Mouse (Mus musculus): ENCODE data around the gene Krtcap3.

The Krtcap3 gene

GRCm38 (mm10) chr5:31253806-31254205, 2.3 kb downstream of the Krtcap3 start:
- DNase-seq, result no peak

DNA sequence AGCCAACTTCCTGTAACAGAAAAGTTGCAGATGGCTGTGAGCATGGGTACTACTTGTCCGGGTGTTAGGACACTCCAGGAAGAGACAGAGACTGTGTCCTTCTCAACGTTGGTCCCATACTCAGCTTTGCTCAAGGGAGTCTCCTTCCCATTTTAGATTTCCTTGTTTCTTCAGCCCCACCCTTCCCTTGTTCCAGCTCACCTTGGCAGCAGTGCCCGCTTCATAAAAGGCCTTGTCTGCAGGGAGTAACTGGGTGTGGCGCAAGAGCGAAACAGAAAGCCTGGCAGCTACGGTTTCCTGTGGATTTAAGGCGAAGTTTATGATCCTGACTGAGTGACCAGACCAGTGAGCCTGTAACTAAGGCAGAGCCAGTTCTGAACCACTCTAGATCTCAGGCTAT, 3.0 kb downstream of the Krtcap3 start:
- peak; percentile 53 to 70 for DNase-seq

- no peak for DNase-seq
Measured at GRCm38 (mm10) chr5:31254901-31255300, 3.4 kb downstream of the Krtcap3 start.

GRCm38 (mm10) chr5:31255381-31255780, 3.9 kb downstream of the Krtcap3 start:
- DNase-seq, result no peak

DNA sequence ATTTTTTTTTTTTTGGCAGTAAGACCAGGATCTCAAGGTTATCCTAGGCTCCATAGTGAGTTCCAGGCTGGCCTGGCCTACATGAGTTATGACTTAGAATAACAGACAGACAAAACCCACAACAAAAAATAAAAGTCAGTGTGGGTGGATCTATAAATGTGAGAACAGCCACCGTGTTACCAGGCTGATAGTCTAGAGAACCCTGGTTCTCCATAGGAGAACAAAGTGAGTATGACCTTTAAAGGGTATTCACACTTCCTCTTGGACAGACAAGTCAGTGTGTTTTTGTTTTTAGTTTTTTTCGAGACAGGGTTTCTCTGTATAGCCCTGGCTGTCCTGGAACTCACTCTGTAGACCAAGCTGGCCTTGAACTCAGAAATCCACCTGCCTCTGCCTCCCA, 4.5 kb downstream of the Krtcap3 start:
- no peak for DNase-seq

GRCm38 (mm10) chr5:31257616-31258015, 6.1 kb downstream of the Krtcap3 start:
- DNase-seq, result no peak

DNA sequence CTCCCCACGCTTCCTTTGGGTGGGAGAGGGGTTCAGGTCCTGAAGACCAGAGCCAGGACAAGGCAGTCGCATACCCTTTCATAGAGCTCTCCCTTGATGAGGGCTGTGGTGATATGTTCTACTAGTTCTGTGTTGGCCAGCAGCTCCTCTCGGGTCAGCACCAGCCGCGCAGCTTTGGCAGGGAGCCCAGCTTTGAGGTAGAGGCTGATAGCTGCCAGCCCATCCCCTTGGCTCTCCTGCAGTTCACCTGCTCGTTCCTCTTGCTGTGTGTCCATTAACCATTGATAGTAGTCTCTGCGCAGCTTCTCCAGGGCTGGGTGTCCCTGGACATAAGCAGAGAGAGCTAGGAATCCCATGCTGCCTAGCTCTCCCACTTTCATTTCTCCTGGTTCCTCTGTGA, 14.6 kb downstream of the Krtcap3 start:
- DNase-seq, result peak in 1 of 2 experiments; percentile 16

DNA sequence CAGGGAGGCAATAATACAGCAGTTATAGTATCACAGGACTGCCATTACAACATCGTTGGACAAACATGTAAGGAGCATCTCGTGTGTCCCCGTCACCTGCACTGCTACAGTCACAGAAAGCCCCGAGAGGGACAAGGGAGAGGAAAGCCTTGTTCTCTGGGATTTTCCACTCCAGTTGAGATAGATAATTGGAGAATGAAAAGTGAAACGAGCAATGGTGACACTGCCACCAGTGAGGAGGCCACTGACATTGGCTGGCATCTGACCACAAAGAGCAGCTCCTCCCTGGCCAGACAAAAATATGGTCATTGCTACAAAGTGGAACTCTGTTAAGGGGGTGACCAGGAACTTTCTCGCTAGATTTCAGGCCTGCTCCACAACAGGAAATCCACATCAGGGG, 16.2 kb downstream of the Krtcap3 start:
- peak; percentile 13 to 20 for DNase-seq

GRCm38 (mm10) chr5:31273018-31273417, 21.5 kb downstream of the Krtcap3 start:
- DNase-seq, result no peak

DNA sequence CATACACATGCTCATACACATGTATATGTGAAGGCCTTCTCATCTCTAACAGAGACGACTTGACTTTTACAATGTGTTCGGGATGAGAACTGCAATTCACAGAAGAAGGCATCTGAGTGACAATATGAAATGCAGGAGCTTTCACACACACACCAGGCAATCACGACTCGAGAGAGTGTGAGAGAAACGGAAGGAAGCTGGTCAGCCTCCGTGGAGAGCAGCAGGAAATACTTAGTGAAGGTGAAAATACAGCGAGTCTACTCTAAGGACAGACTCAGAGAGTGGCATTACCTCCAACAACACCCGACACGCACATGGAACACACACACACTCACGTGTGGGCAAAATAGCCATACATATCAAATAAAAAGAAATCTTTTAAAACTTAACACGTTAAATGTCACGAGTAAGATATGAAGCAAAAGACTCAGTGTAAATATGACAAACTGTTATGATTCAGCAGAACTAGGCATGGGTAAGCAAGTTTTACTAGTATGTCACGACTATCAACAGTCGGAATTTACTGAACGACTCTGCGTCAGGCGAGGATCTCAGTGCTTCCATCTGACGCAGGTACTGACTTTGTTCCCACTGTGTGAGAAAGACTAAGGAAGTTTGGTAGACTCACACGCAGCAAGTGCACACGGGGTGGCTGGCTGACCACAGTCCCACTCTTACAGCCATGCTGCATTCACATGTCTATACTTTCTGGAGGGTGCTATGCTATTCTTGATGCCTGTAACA, 27.9 kb downstream of the Krtcap3 start:
- no peak for DNase-seq

DNA sequence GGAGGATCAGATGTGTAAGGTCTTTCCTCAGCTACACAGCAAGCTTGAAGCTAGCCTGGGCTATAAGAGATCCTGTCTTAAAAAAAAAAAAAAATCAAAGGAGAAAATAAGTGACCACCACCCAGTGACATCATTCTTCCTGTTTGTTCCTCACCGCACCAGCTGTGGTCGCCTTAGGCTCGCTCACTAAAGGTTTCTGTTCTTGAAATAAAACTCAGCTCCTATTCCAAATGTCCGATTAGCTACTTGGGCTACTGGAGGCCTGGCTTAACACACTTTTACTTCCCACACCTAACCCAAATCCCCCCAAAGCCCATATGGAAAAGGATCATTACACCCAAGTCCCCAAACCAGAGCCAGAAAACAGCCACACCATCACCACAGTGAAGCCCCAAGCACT, 36.7 kb downstream of the Krtcap3 start:
- no peak for DNase-seq

GRCm38 (mm10) chr5:31288655-31289054, 37.2 kb downstream of the Krtcap3 start:
- DNase-seq, result no peak

- DNase-seq, result no peak
Measured at GRCm38 (mm10) chr5:31289626-31290230, 38.2 kb downstream of the Krtcap3 start.

DNA sequence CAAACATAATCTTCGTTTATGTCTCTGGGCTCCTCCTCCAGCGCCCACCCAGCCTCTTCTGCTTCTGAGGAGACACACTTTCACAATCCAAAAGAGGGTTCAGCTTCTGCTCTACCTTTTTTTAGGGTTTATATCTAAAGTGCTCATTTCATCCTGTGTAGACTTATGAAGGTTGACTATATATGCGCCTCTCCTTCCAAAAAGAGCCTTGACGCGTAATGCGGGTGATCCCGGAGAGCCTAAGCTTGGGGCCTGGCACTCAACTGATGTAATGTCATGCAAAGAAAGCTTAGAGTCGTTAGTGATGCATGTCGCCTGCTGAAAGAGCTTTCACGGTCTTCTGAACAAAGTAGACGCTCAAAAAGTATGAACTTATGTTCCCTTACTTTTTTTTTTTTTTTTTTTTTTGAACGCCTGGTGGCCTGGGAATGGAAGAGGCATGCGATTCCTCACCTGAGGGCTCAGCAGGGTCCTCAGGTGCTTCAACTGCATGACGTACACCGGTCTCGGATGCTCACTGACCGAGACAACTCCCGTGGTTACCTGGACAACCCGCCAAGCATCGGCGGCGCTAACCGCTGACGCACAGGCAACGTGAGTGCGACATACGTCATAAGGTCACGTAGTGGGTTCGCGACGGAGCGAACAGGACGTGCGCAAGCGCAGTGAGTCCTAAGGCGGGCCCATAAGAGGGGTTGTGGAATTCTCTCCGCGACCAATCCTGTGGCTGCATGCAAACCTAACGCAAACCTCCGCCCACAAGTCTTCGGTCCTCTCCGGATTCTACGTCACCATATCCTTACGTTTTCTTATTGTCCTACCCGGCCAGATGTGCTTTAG, 39.2 kb downstream of the Krtcap3 start, which contains the start of gene Ift172:
Ift172 (minus strand) TSS at position 596 of the 840 bp plus-strand sequence.
- peak; percentile 98 for DNase-seq

- DNase-seq, result no peak
Measured at GRCm38 (mm10) chr5:31291361-31291688, 39.8 kb downstream of the Krtcap3 start.

DNA sequence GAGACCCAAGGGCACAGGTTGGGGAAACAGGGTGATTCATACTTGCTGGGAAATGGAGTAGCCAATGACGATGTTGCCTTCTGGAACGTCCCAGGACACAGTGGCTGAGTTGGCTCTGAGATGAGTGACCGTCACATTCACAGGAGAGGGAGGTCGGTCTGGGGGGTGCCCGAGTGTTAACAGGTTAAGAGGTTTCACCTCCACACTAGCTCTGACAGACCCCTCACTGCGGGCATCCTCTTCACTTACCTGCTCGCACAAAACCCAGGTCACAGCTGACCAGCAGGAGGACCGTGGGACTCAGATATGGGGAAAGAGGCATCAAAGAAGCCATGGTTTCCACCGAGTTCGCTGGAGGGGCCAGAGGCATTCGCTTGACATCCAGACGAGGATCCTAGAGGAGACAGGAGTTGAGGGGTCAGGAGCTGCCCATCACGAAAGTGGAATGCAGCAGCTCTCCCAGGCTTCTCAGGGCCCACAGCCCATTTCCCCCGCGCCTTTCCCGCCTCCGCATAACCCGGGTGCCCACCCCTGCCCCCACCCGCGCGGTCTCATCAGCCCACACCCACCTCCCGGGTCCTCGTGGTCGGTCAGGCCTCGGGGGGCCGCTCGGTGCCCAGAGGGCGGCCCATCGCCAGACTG, 43.6 kb downstream of the Krtcap3 start:
- DNase-seq, result peak in 1 of 2 experiments; percentile 11

DNA sequence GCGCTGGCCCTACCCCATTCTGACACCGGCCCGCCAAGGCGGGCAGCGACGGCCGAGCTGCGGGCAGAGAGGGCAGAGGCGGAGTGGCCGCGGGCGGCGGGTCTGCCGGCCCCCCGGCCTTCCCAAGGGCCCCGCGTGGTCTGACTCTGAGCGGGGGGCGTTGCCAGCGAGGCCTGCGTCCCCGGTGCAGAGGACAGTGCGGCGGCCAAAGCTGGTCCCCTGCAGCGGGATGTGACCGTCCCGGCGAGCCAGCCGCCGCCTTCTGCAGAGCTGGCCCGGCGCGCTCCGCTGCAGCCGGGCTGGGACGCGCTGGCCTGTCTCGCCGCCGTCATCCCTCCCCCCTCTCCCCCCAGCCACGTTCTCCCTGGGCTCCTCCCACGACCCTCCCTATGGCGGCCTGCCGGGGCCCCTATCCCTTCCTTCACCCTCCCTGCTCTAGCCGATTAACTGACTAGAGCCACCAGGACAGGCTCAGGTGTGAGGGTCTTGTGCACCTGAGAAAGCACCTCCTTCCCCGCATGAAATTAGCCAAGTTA, 44.2 kb downstream of the Krtcap3 start, which contains the start of gene Fndc4:
Fndc4 (minus strand) TSS at position 475 of the 536 bp plus-strand sequence.
- peak in 1 of 2 experiments; percentile 60 for DNase-seq

DNA sequence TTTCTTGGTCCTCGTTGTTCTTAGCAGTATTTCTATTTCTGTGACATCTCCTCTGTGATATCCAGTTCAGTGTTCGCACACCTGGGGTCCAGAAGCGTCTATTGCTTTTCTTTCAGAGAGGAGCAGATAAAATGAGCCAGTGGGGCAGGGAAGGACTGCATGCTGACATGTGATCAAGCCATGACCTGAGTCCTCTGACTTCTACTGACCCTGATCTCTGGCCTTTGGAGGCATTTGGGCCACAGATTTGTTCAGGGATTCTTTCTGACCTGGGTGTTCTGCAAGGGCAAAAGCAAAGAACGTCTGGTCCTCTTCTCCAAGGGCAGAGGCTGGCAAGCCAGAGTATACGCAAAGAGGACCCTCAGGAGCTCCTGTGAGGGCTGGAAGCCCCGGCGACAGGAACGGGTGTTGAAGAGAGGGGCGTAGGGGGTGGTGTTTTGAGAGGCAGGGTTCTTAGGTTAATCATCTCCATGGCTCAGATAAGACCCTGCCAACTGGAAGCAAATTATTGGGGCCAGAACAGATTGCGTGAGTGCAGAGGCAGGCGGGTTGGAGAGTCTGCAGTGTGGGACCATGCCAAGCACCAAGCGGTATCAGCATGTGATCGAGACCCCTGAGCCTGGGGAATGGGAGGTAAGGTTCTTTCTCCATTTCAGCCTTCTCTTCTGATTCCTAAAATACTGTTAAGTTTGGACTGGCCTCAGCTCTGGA, 45.7 kb downstream of the Krtcap3 start, which contains the start of gene Gckr:
Gckr (plus strand) TSS at position 397 of the 711 bp plus-strand sequence.
- DNase-seq, result no peak

- DNase-seq, result peak; percentile 20 to 44
Measured at GRCm38 (mm10) chr5:31297981-31298380, 46.5 kb downstream of the Krtcap3 start.

GRCm38 (mm10) chr5:31298486-31298885, 47.0 kb downstream of the Krtcap3 start:
- DNase-seq, result no peak

DNA sequence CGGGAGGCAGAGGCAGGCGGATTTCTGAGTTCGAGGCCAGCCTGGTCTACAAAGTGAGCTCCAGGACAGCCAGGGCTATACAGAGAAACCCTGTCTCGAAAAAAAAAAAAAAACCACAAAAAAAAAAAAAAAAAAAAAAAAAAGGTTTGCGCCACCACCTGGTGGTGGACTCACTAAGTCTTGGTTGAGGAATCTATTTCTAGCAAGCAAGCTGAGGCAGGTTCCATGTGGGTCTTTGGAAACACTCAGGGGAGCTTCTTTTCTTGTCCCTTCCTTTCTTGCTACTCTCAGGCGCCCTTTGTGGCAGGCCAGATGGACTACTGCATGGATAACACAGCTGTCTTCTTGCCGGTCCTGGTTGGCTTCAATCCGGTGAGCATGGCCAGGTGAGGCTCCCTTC, 50.4 kb downstream of the Krtcap3 start:
- no peak for DNase-seq
